Mouse (Mus musculus) frontal cortex, postnatal 25 days (tissue): ENCODE measurements at regions not wholly inside any gene's neighbourhood (a gene's known extent, or its start where the extent isn't known, plus 50 kb on each side); places are given as distances from the start of the nearest gene placed in this dataset.

Experiments used
- DNase-seq, 2 experiments: peaks; one replicate each; pipeline ENCODE4 v3.0.0; 2022; ENCODE audit warnings: low spot score in 2 of 2

- DNase-seq, result no peak
Measured at GRCm38 (mm10) chr10:60936659-60937516, 105.5 kb upstream of the Unc5b start.

GRCm38 (mm10) chr10:60934297-60935286, 103.2 kb upstream of the Unc5b start:
- peak in 1 of 2 experiments; percentile 15 for DNase-seq

GRCm38 (mm10) chr10:60933891-60934290, 102.5 kb upstream of the Unc5b start:
- no peak for DNase-seq

- no peak for DNase-seq
Measured at GRCm38 (mm10) chr10:60932855-60933254, 101.5 kb upstream of the Unc5b start.

GRCm38 (mm10) chr10:60931891-60932378, 100.6 kb upstream of the Unc5b start:
- DNase-seq, result no peak

GRCm38 (mm10) chr10:60928646-60929045, 97.3 kb upstream of the Unc5b start:
- DNase-seq, result no peak

- DNase-seq, result no peak
Measured at GRCm38 (mm10) chr10:60928164-60928563, 96.8 kb upstream of the Unc5b start.

- DNase-seq, result no peak
Measured at GRCm38 (mm10) chr10:60926632-60927031, 95.3 kb upstream of the Unc5b start.

GRCm38 (mm10) chr10:60925644-60926043, 94.3 kb upstream of the Unc5b start:
- DNase-seq, result no peak

GRCm38 (mm10) chr10:60925198-60925597, 93.8 kb upstream of the Unc5b start:
- DNase-seq, result no peak

GRCm38 (mm10) chr10:60923806-60924205, 92.4 kb upstream of the Unc5b start:
- DNase-seq, result no peak

GRCm38 (mm10) chr10:60920621-60921020, 89.2 kb upstream of the Unc5b start:
- DNase-seq, result no peak

GRCm38 (mm10) chr10:60918020-60918419, 86.6 kb upstream of the Unc5b start:
- DNase-seq, result no peak

- no peak for DNase-seq
Measured at GRCm38 (mm10) chr10:60914391-60914790, 83.0 kb upstream of the Unc5b start.

- no peak for DNase-seq
Measured at GRCm38 (mm10) chr10:60913456-60913900, 82.1 kb upstream of the Unc5b start.

GRCm38 (mm10) chr10:60904351-60904750, 73.0 kb upstream of the Unc5b start:
- DNase-seq, result no peak

- no peak for DNase-seq
Measured at GRCm38 (mm10) chr10:60900992-60901391, 69.6 kb upstream of the Unc5b start.

GRCm38 (mm10) chr10:60893810-60894147, 62.4 kb upstream of the Unc5b start:
- DNase-seq, result no peak

- DNase-seq, result no peak
Measured at GRCm38 (mm10) chr10:60893130-60893809, 61.9 kb upstream of the Unc5b start.

- DNase-seq, result no peak
Measured at GRCm38 (mm10) chr10:60892730-60893129, 61.3 kb upstream of the Unc5b start.

GRCm38 (mm10) chr10:60891476-60892170, 60.2 kb upstream of the Unc5b start:
- DNase-seq, result no peak
